Comparison of ENCODE assay signal across 10 mouse cellular contexts in genomic region chr8:12031796-12032195, GRCm38 (mm10).
DNase-seq lines count a peak whose midpoint lies in the region; ATAC-seq and TF ChIP-seq lines count a peak whose summit lies in the region.
"Had no signal": no experiment of that assay in that cellular context is flagged by ENCODE, and none has a peak within 500 bp of the region (broad histone marks: within the 10 kb centered on the region; RNA-seq: fewer than 3 reads in every experiment).

No protein-coding gene starts in this region.

- peak; percentile 85 for ATAC-seq in frontal cortex, adult (ENCODE audit: low TSS enrichment)
- no peak for ATAC-seq in midbrain, embryonic 14.5 days (ENCODE audit: low FRiP score, low TSS enrichment)
- ATAC-seq in midbrain, embryonic 15.5 days (replicated peaks): no peak
- ATAC-seq in stomach, postnatal 0 days (ENCODE audit: low FRiP score, low TSS enrichment): peak; percentile 58; the same call in 1 of the 2 replicates
- no peak for ATAC-seq in hindbrain, embryonic 14.5 days (ENCODE audit: low FRiP score)
- ATAC-seq: CD4-positive, CD25-positive, alpha-beta regulatory T cell, adult 4 months had no signal

- no peak overlapping the region for H3K4me3 ChIP-seq in midbrain, embryonic 14.5 days (replicated peaks; ENCODE audit: low read depth, low read length)
- no peak overlapping the region for H3K4me3 ChIP-seq in midbrain, embryonic 15.5 days
- H3K4me3 ChIP-seq in stomach, postnatal 0 days (ENCODE audit: low read depth, low read length): no peak overlapping the region
- no peak overlapping the region for H3K4me3 ChIP-seq in hindbrain, embryonic 14.5 days (replicated peaks; ENCODE audit: low read length)
- H3K4me3 ChIP-seq: neural tube, embryonic 15.5 days had no signal

- peaks cover 10% of the 10 kb centered on the region; the same call in 1 of the 2 replicates for H3K4me1 ChIP-seq in midbrain, embryonic 14.5 days (ENCODE audit: control insufficient read depth, insufficient read depth, low read length)
- peaks cover 15% of the 10 kb centered on the region for H3K4me1 ChIP-seq in midbrain, embryonic 15.5 days
- H3K4me1 ChIP-seq in stomach, postnatal 0 days (replicated peaks; ENCODE audit: control insufficient read depth, insufficient read depth): 0 out of 2 replicates have a peak, but pooled peaks cover 2% of the 10 kb centered on the region
- H3K4me1 ChIP-seq in hindbrain, embryonic 14.5 days (replicated peaks; ENCODE audit: control insufficient read depth, insufficient read depth, low read length): peaks cover 10% of the 10 kb centered on the region

- no peaks in the 10 kb centered on the region for H3K36me3 ChIP-seq in midbrain, embryonic 14.5 days (ENCODE audit: control insufficient read depth, insufficient read depth, low read length)
- H3K36me3 ChIP-seq in midbrain, embryonic 15.5 days (replicated peaks): no peaks in the 10 kb centered on the region
- no peaks in the 10 kb centered on the region for H3K36me3 ChIP-seq in stomach, postnatal 0 days (ENCODE audit: control insufficient read depth, insufficient read depth, low read length)
- H3K36me3 ChIP-seq in hindbrain, embryonic 14.5 days (replicated peaks; ENCODE audit: control insufficient read depth, insufficient read depth): no peaks in the 10 kb centered on the region
- H3K36me3 ChIP-seq: neural tube, embryonic 15.5 days had no signal

- H3K27me3 ChIP-seq in midbrain, embryonic 14.5 days (ENCODE audit: control insufficient read depth, insufficient read depth, low read length): no peaks in the 10 kb centered on the region; the same call in 1 of the 2 replicates
- 0 out of 2 replicates have a peak, but pooled peaks cover 4% of the 10 kb centered on the region for H3K27me3 ChIP-seq in midbrain, embryonic 15.5 days (replicated peaks)
- H3K27me3 ChIP-seq in stomach, postnatal 0 days (ENCODE audit: control insufficient read depth, insufficient read depth, low read length): no peaks in the 10 kb centered on the region
- peaks cover 44% of the 10 kb centered on the region for H3K27me3 ChIP-seq in hindbrain, embryonic 14.5 days (ENCODE audit: control insufficient read depth, insufficient read depth, low read length)

- TF ChIP-seq EP300 in stomach, postnatal 0 days (optimal IDR thresholded peaks at IDR 0.05): no peak

- no peak overlapping the region for H3K9ac ChIP-seq in midbrain, embryonic 14.5 days (replicated peaks; ENCODE audit: low read length)
- H3K9ac ChIP-seq in midbrain, embryonic 15.5 days: no peak overlapping the region
- H3K9ac ChIP-seq in stomach, postnatal 0 days (ENCODE audit: low read length): no peak overlapping the region
- H3K9ac ChIP-seq in hindbrain, embryonic 14.5 days: no peak overlapping the region
- H3K9ac ChIP-seq: neural tube, embryonic 15.5 days had no signal

- no peak overlapping the region for H3K27ac ChIP-seq in midbrain, embryonic 14.5 days (replicated peaks; ENCODE audit: low read depth, low read length)
- H3K27ac ChIP-seq in midbrain, embryonic 15.5 days: no peak overlapping the region
- no peak overlapping the region for H3K27ac ChIP-seq in stomach, postnatal 0 days (replicated peaks)
- H3K27ac ChIP-seq in hindbrain, embryonic 14.5 days: no peak overlapping the region
- H3K27ac ChIP-seq: neural tube, embryonic 15.5 days had no signal

- TF ChIP-seq CTCF in stomach, postnatal 0 days (IDR thresholded peaks at IDR 0.05; ENCODE audit: low read depth): no peak

- no peak overlapping the region for H3K4me2 ChIP-seq in midbrain, embryonic 14.5 days (ENCODE audit: low read length)
- no peak overlapping the region for H3K4me2 ChIP-seq in midbrain, embryonic 15.5 days
- H3K4me2 ChIP-seq in stomach, postnatal 0 days (replicated peaks; ENCODE audit: low read depth): no peak overlapping the region
- H3K4me2 ChIP-seq in hindbrain, embryonic 14.5 days (replicated peaks): no peak overlapping the region

- intact Hi-C loops in left cerebral cortex, postnatal 4 days (cut with DNase I): no loop called here

- no peaks in the 10 kb centered on the region for H3K9me3 ChIP-seq in midbrain, embryonic 14.5 days (ENCODE audit: control insufficient read depth, low read length)
- no peaks in the 10 kb centered on the region for H3K9me3 ChIP-seq in midbrain, embryonic 15.5 days
- H3K9me3 ChIP-seq in stomach, postnatal 0 days (ENCODE audit: control insufficient read depth, low read length): no peaks in the 10 kb centered on the region
- H3K9me3 ChIP-seq in hindbrain, embryonic 14.5 days (ENCODE audit: control insufficient read depth, low read length): no peaks in the 10 kb centered on the region
- H3K9me3 ChIP-seq: neural tube, embryonic 15.5 days had no signal

- no peak for DNase-seq in frontal cortex, postnatal 25 days (ENCODE audit: low spot score in 2 of 2)
- DNase-seq in midbrain, embryonic 14.5 days: peak; percentile 43
- DNase-seq in left cerebral cortex, postnatal 4 days: peak; percentile 54
- peak; percentile 84 for DNase-seq in stomach, postnatal 0 days (ENCODE audit: low spot score)
- DNase-seq in thymus, postnatal 0 days (ENCODE audit: low spot score): no peak
- DNase-seq in hindbrain, embryonic 14.5 days (ENCODE audit: low spot score): no peak

- 78% methylated on average over 3 of the region's 3 CpGs for WGBS in midbrain, embryonic 14.5 days
- 59% methylated on average over 3 of the region's 3 CpGs for WGBS in midbrain, embryonic 15.5 days
- 27% methylated on average over 3 of the region's 3 CpGs for WGBS in stomach, postnatal 0 days
- 55% methylated on average over 3 of the region's 3 CpGs for WGBS in hindbrain, embryonic 14.5 days

Comparison
In these comparisons a context has a peak if more than half of its experiments do, and no peak if none do; other contexts are left out.
1. ATAC-seq: peak in frontal cortex, adult (single experiment) and stomach, postnatal 0 days (single experiment); none in midbrain, embryonic 14.5 days (single experiment), midbrain, embryonic 15.5 days (single experiment) and hindbrain, embryonic 14.5 days (single experiment).
2. DNase-seq: peak in midbrain, embryonic 14.5 days (single experiment), left cerebral cortex, postnatal 4 days (single experiment) and stomach, postnatal 0 days (single experiment); none in frontal cortex, postnatal 25 days (0 of 2), thymus, postnatal 0 days (single experiment) and hindbrain, embryonic 14.5 days (single experiment).